32 mouse cellular contexts compared by ENCODE assay signal in the genomic region with DNA sequence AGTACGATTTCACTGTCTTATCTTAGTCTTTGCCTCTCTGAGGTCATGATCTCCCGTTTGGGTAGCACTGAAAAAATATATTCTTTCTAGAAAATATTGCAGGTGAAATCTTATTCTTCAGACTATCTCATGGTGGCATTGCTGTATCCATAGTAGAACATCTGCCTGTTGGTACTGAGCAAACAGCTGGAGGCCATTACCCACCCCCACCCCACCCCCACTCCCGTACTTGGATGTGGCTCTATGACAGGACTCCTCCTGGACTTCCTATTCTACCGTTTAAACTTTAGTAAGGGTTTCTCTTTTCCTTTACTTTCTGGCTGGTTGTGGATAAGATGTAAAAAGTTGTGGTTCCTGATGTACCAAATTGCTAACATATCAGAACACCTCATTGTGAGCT. TPM values are rescaled to one million over a fixed set of nuclear protein-coding genes. Genes with fewer than 3 reads are reported as not detected.
"Had no signal": no experiment of that assay in that cellular context is flagged by ENCODE, and none has a peak within 500 bp of the region (broad histone marks: within the 10 kb centered on the region; RNA-seq: fewer than 3 reads in every experiment).

No protein-coding gene starts in this region.

- ATAC-seq: liver, embryonic 12.5 days; liver, postnatal 0 days; midbrain, embryonic 13.5 days; midbrain, embryonic 15.5 days; midbrain, embryonic 16.5 days had no signal

- H3K4me2 ChIP-seq: limb, embryonic 12.5 days; limb, embryonic 13.5 days; limb, embryonic 15.5 days; liver, embryonic 11.5 days; liver, embryonic 12.5 days; liver, embryonic 13.5 days; liver, embryonic 15.5 days; lung, embryonic 15.5 days; midbrain, embryonic 12.5 days; midbrain, embryonic 13.5 days; midbrain, embryonic 15.5 days; neural tube, embryonic 12.5 days had no signal

- H3K4me1 ChIP-seq: limb, embryonic 10.5 days; limb, embryonic 12.5 days; limb, embryonic 13.5 days; limb, embryonic 15.5 days; liver, embryonic 12.5 days; liver, embryonic 13.5 days; liver, embryonic 15.5 days; lung, embryonic 15.5 days; megakaryocyte, embryonic 14.5 days; midbrain, embryonic 10.5 days; midbrain, embryonic 12.5 days; midbrain, embryonic 13.5 days; midbrain, embryonic 15.5 days; neural tube, embryonic 12.5 days had no signal

- H3K9ac ChIP-seq: limb, embryonic 12.5 days; limb, embryonic 13.5 days; limb, embryonic 15.5 days; liver, embryonic 12.5 days; liver, embryonic 13.5 days; liver, embryonic 14.5 days; liver, embryonic 15.5 days; liver, postnatal 0 days; lung, embryonic 15.5 days; midbrain, embryonic 12.5 days; midbrain, embryonic 13.5 days; midbrain, embryonic 15.5 days; neural tube, embryonic 12.5 days had no signal

- H3K27ac ChIP-seq: left cerebral cortex, adult 2 months; limb, embryonic 10.5 days; limb, embryonic 12.5 days; limb, embryonic 13.5 days; limb, embryonic 15.5 days; liver, embryonic 12.5 days; liver, embryonic 13.5 days; liver, embryonic 14.5 days; liver, embryonic 15.5 days; lung, embryonic 15.5 days; macrophage; midbrain, embryonic 10.5 days; midbrain, embryonic 12.5 days; midbrain, embryonic 13.5 days; midbrain, embryonic 15.5 days; neural tube, embryonic 12.5 days had no signal

- DNase-seq: layer of hippocampus, postnatal 36 days; left cerebral cortex, postnatal 4 days; liver; liver, embryonic 13.5 days; liver, postnatal 0 days; lung, adult 18-20 months; lung, adult 2 months; lung, postnatal 10 days; lung, postnatal 4 days; midbrain, embryonic 14.5 days had no signal

- H3K4me3 ChIP-seq: left cerebral cortex, adult 2 months; limb, embryonic 10.5 days; limb, embryonic 12.5 days; limb, embryonic 13.5 days; limb, embryonic 15.5 days; liver, embryonic 12.5 days; liver, embryonic 13.5 days; liver, embryonic 15.5 days; lung, embryonic 15.5 days; megakaryocyte, embryonic 14.5 days; midbrain, embryonic 10.5 days; midbrain, embryonic 12.5 days; midbrain, embryonic 13.5 days; midbrain, embryonic 15.5 days; myocyte; neural tube, embryonic 12.5 days had no signal

- H3K27me3 ChIP-seq: limb, embryonic 12.5 days; limb, embryonic 13.5 days; limb, embryonic 15.5 days; liver, embryonic 12.5 days; liver, embryonic 13.5 days; liver, embryonic 15.5 days; lung, embryonic 15.5 days; megakaryocyte, embryonic 14.5 days; midbrain, embryonic 12.5 days; midbrain, embryonic 13.5 days; midbrain, embryonic 15.5 days; neural tube, embryonic 12.5 days had no signal

- H3K9me3 ChIP-seq: limb, embryonic 10.5 days; limb, embryonic 12.5 days; limb, embryonic 13.5 days; limb, embryonic 15.5 days; liver, embryonic 12.5 days; liver, embryonic 13.5 days; liver, embryonic 15.5 days; lung, embryonic 15.5 days; midbrain, embryonic 12.5 days; midbrain, embryonic 13.5 days; midbrain, embryonic 15.5 days; neural tube, embryonic 12.5 days had no signal

- H3K36me3 ChIP-seq: limb, embryonic 10.5 days; limb, embryonic 12.5 days; limb, embryonic 13.5 days; limb, embryonic 15.5 days; liver, embryonic 12.5 days; liver, embryonic 13.5 days; liver, embryonic 15.5 days; lung, embryonic 15.5 days; midbrain, embryonic 10.5 days; midbrain, embryonic 12.5 days; midbrain, embryonic 13.5 days; midbrain, embryonic 15.5 days; neural tube, embryonic 12.5 days had no signal

RNA-seq across cellular contexts. Expression of a gene that starts 53.3 kb away (rescaled TPM):
- total RNA-seq: megakaryocyte progenitor cell, adult 5-6 weeks; megakaryocyte-erythroid progenitor cell, adult 5-6 weeks; monocyte, adult 5-6 weeks had no signal
